Mouse (Mus musculus) myocyte (in vitro differentiated cells): ENCODE measurements at regions not wholly inside any gene's neighbourhood (a gene's known extent, or its start where the extent isn't known, plus 50 kb on each side); places are given as distances from the start of the nearest gene placed in this dataset.

ENCODE experiments used
- H3K27me3 ChIP-seq: one replicate; pipeline ENCODE4 v1.6.1; 2011; ENCODE audit not compliant: control insufficient read depth, insufficient read depth, insufficient read length
- H3K36me3 ChIP-seq: one replicate; pipeline ENCODE4 v1.6.1; 2011; ENCODE audit not compliant: control insufficient read depth, insufficient read depth
- H3K4me2 ChIP-seq: one replicate; pipeline ENCODE4 v1.6.1; 2011; ENCODE audit warnings: low read depth, control low read depth
- H3K4me3 ChIP-seq: one replicate; pipeline ENCODE4 v1.5.1; 2011; ENCODE audit warnings: mild to moderate bottlenecking, control low read depth, moderate library complexity
- H3K79me2 ChIP-seq: one replicate; pipeline ENCODE4 v1.6.1; 2011; ENCODE audit not compliant: control insufficient read depth, insufficient read depth
- H3ac ChIP-seq: one replicate; pipeline ENCODE4 v1.6.1; 2011; ENCODE audit not compliant: control insufficient read depth, insufficient read length
- CEBPB ChIP-seq: IDR thresholded peaks from 2 replicates; pipeline ENCODE4 v1.6.1; 2011; ENCODE audit warnings: mild to moderate bottlenecking, moderate library complexity; ENCODE audit not compliant: poor library complexity, insufficient read depth, severe bottlenecking
- E2F4 ChIP-seq: IDR thresholded peaks from one replicate; pipeline ENCODE4 v1.6.1; 2011; ENCODE audit warnings: mild to moderate bottlenecking, control low read depth, moderate library complexity; ENCODE audit not compliant: insufficient read depth
- MAX ChIP-seq: IDR thresholded peaks from one replicate; pipeline ENCODE4 v1.6.1; 2011; ENCODE audit warnings: low read depth, mild to moderate bottlenecking, control low read depth
- MYOD1 ChIP-seq, 3 experiments: IDR thresholded peaks; one replicate each; pipeline ENCODE4 v1.6.1; 2011; ENCODE audit warnings: control low read depth in 2 of 3, low read depth in 2 of 3, mild to moderate bottlenecking in 2 of 3, moderate library complexity in 1 of 3; ENCODE audit not compliant: insufficient read length in 2 of 3, control insufficient read depth in 1 of 3
- MYOG ChIP-seq, 3 experiments: IDR thresholded peaks; one replicate each; pipeline ENCODE4 v1.6.1; 2011; ENCODE audit warnings: control low read depth in 2 of 3, low read depth in 2 of 3, mild to moderate bottlenecking in 2 of 3; ENCODE audit not compliant: insufficient read length in 2 of 3, control insufficient read depth in 1 of 3, insufficient read depth in 1 of 3
- POLR2A ChIP-seq: IDR thresholded peaks from one replicate; pipeline ENCODE4 v1.6.1; 2011; ENCODE audit warnings: low read depth, mild to moderate bottlenecking, control low read depth, moderate library complexity; ENCODE audit not compliant: insufficient read length
- POLR2AphosphoS2 ChIP-seq: IDR thresholded peaks from one replicate; pipeline ENCODE4 v1.6.1; 2011; ENCODE audit warnings: low read depth, control low read depth; ENCODE audit not compliant: insufficient read length
- REST ChIP-seq: IDR thresholded peaks from one replicate; pipeline ENCODE4 v1.6.1; 2011; ENCODE audit warnings: mild to moderate bottlenecking, control low read depth, moderate library complexity; ENCODE audit not compliant: insufficient read depth, insufficient read length
- SRF ChIP-seq: IDR thresholded peaks from one replicate; pipeline ENCODE4 v1.6.1; 2011; ENCODE audit warnings: low read depth; ENCODE audit not compliant: control insufficient read depth, insufficient read length
- TCF12 ChIP-seq: IDR thresholded peaks from one replicate; pipeline ENCODE4 v1.6.1; 2011; ENCODE audit warnings: mild to moderate bottlenecking, control low read depth; ENCODE audit not compliant: poor library complexity, insufficient read depth, severe bottlenecking
- TCF3 ChIP-seq: IDR thresholded peaks from one replicate; pipeline ENCODE4 v1.6.1; 2011; ENCODE audit warnings: low read depth, control low read depth; ENCODE audit not compliant: insufficient read length
- USF1 ChIP-seq: IDR thresholded peaks from one replicate; pipeline ENCODE4 v1.6.1; 2011; ENCODE audit warnings: low read depth, mild to moderate bottlenecking, control low read depth, moderate library complexity

GRCm38 (mm10) chr5:21109030-21109429 lies 53.3 kb upstream of the Ptpn12 start:
- no peak overlapping the region for H3K4me3 ChIP-seq
- H3K36me3 ChIP-seq, result no peaks in the 10 kb centered on the region
- H3K79me2 ChIP-seq, result no peaks in the 10 kb centered on the region
- no peaks in the 10 kb centered on the region for H3K27me3 ChIP-seq
- H3K4me2 ChIP-seq, result no peak overlapping the region
- no peak overlapping the region for H3ac ChIP-seq
- TF ChIP-seq REST (no peak), CEBPB (no peak), TCF12 (no peak), USF1 (no peak), E2F4 (no peak), MAX (no peak), MYOG (IDR thresholded peaks at IDR 0.05; ENCODE audit: control insufficient read depth in 1 of 3, insufficient read depth in 1 of 3, insufficient read length in 2 of 3, low read depth in 2 of 3) (no peak), SRF (no peak), TCF3 (no peak), MYOD1 (IDR thresholded peaks at IDR 0.05; ENCODE audit: control insufficient read depth in 1 of 3, insufficient read length in 2 of 3, low read depth in 2 of 3) (no peak), POLR2AphosphoS2 (no peak), POLR2A (no peak)

- Histone ChIP-seq H3K79me2 (no peaks in the 10 kb centered on the region), H3K4me2 (no peak overlapping the region), H3K27me3 (no peaks in the 10 kb centered on the region), H3K36me3 (no peaks in the 10 kb centered on the region), H3K4me3 (no peak overlapping the region), H3ac (no peak overlapping the region)
- TF ChIP-seq MYOG (IDR thresholded peaks at IDR 0.05; ENCODE audit: control insufficient read depth in 1 of 3, insufficient read depth in 1 of 3, insufficient read length in 2 of 3, low read depth in 2 of 3) (no peak), TCF3 (no peak), TCF12 (no peak), POLR2AphosphoS2 (no peak), CEBPB (no peak), MYOD1 (IDR thresholded peaks at IDR 0.05; ENCODE audit: control insufficient read depth in 1 of 3, insufficient read length in 2 of 3, low read depth in 2 of 3) (no peak), POLR2A (no peak), USF1 (no peak), E2F4 (no peak), MAX (no peak), SRF (no peak), REST (no peak)
Measured at GRCm38 (mm10) chr5:21113377-21113776, 57.7 kb upstream of the Ptpn12 start.

- Histone ChIP-seq H3K27me3 (no peaks in the 10 kb centered on the region), H3K79me2 (no peaks in the 10 kb centered on the region), H3K4me3 (no peak overlapping the region), H3K36me3 (no peaks in the 10 kb centered on the region), H3K4me2 (no peak overlapping the region), H3ac (no peak overlapping the region)
- TF ChIP-seq MAX, result no peak
- TF ChIP-seq MYOD1 (IDR thresholded peaks at IDR 0.05; ENCODE audit: control insufficient read depth in 1 of 3, insufficient read length in 2 of 3, low read depth in 2 of 3), result no peak
- TF ChIP-seq POLR2A, result no peak
- TF ChIP-seq SRF, result no peak
- TF ChIP-seq POLR2AphosphoS2, result no peak
Measured at GRCm38 (mm10) chr5:21115552-21115951, 59.8 kb upstream of the Ptpn12 start.

GRCm38 (mm10) chr5:21123081-21123480 lies 63.0 kb upstream of the Gsap start:
- H3ac ChIP-seq, result no peak overlapping the region

DNA sequence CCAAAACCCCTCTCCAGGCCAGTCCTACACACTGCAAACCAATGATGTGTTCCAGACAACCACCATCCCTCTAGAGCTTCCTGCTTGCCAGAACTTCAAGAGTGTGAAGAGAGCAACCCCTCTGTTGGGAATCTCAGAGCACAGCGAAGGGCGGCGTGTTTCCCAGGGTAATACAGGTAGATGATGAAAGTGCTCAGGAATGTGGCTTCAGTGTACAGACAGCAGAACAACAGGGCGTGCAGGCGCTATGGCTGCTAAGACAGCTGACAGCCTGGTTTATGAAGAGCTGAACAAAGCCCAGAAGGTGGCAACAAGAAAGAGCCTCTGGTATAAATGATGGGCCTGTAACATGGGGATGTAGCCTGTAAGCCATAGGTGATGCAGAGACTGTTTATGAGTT lies 61.0 kb upstream of the Gsap start:
- Histone ChIP-seq H3ac (no peak overlapping the region), H3K4me2 (no peak overlapping the region), H3K79me2 (no peaks in the 10 kb centered on the region), H3K4me3 (no peak overlapping the region), H3K27me3 (no peaks in the 10 kb centered on the region), H3K36me3 (no peaks in the 10 kb centered on the region)
- no peak for TF ChIP-seq TCF12
- no peak for TF ChIP-seq TCF3
- TF ChIP-seq SRF, result no peak
- no peak for TF ChIP-seq USF1
- TF ChIP-seq MYOD1 (IDR thresholded peaks at IDR 0.05; ENCODE audit: control insufficient read depth in 1 of 3, insufficient read length in 2 of 3, low read depth in 2 of 3), result no peak
- TF ChIP-seq REST, result no peak
- TF ChIP-seq E2F4, result no peak
- TF ChIP-seq MYOG (IDR thresholded peaks at IDR 0.05; ENCODE audit: control insufficient read depth in 1 of 3, insufficient read depth in 1 of 3, insufficient read length in 2 of 3, low read depth in 2 of 3), result no peak
- no peak for TF ChIP-seq CEBPB
- no peak for TF ChIP-seq MAX
- no peak for TF ChIP-seq POLR2AphosphoS2
- TF ChIP-seq POLR2A, result no peak

More at GRCm38 (mm10) chr5:21123081-21123480, 63.0 kb upstream of the Gsap start:
- H3K79me2 ChIP-seq, result no peaks in the 10 kb centered on the region
- TF ChIP-seq TCF12 (no peak), TCF3 (no peak), SRF (no peak), USF1 (no peak), POLR2A (no peak), POLR2AphosphoS2 (no peak), E2F4 (no peak), MAX (no peak), MYOG (IDR thresholded peaks at IDR 0.05; ENCODE audit: control insufficient read depth in 1 of 3, insufficient read depth in 1 of 3, insufficient read length in 2 of 3, low read depth in 2 of 3) (no peak)
- H3K4me2 ChIP-seq, result no peak overlapping the region
- no peaks in the 10 kb centered on the region for H3K27me3 ChIP-seq
- no peak overlapping the region for H3K4me3 ChIP-seq
- no peaks in the 10 kb centered on the region for H3K36me3 ChIP-seq
